Mouse (Mus musculus) ES-CJ7 (cell line): ENCODE measurements around the gene Cnga1.

Experiments used
- DNase-seq: peaks from one replicate; pipeline ENCODE4 v3.0.0; 2011; ENCODE audit warnings: low read depth, low spot score

Gene Cnga1

GRCm38 (mm10) chr5:72644175-72644574, at the start of gene Cnga1:
Gene Cnga1, minus strand, starts transcription at chr5:72644275.
- no peak for DNase-seq

- no peak for DNase-seq
Measured at GRCm38 (mm10) chr5:72690516-72690915, 46.4 kb upstream of the Cnga1 start.

- no peak for DNase-seq
Measured at GRCm38 (mm10) chr5:72689556-72689955, 45.5 kb upstream of the Cnga1 start.

- DNase-seq: no peak
Measured at GRCm38 (mm10) chr5:72681451-72681850, 37.4 kb upstream of the Cnga1 start.

GRCm38 (mm10) chr5:72674994-72675542, 31.0 kb upstream of the Cnga1 start:
- no peak for DNase-seq

- no peak for DNase-seq
Measured at GRCm38 (mm10) chr5:72671017-72671699, 27.1 kb upstream of the Cnga1 start.

GRCm38 (mm10) chr5:72668351-72668750, 24.3 kb upstream of the Cnga1 start:
- no peak for DNase-seq

GRCm38 (mm10) chr5:72666428-72666827, 22.4 kb upstream of the Cnga1 start:
- no peak for DNase-seq

GRCm38 (mm10) chr5:72665281-72665680, 21.2 kb upstream of the Cnga1 start:
- DNase-seq: peak; percentile 69

GRCm38 (mm10) chr5:72664854-72665253, 20.8 kb upstream of the Cnga1 start:
- no peak for DNase-seq

- DNase-seq: no peak
Measured at GRCm38 (mm10) chr5:72664126-72664525, 20.1 kb upstream of the Cnga1 start.

GRCm38 (mm10) chr5:72661051-72661781, 17.1 kb upstream of the Cnga1 start:
- DNase-seq: no peak

GRCm38 (mm10) chr5:72658375-72658774, 14.3 kb upstream of the Cnga1 start:
- no peak for DNase-seq

- DNase-seq: no peak
Measured at GRCm38 (mm10) chr5:72656270-72656791, 12.3 kb upstream of the Cnga1 start.

- DNase-seq: no peak
Measured at GRCm38 (mm10) chr5:72653068-72653674, 9.1 kb upstream of the Cnga1 start.

- DNase-seq: no peak
Measured at GRCm38 (mm10) chr5:72648987-72649735, 5.1 kb upstream of the Cnga1 start.

GRCm38 (mm10) chr5:72647958-72648595, 4.0 kb upstream of the Cnga1 start:
- DNase-seq: peak; percentile 74

- DNase-seq: peak; percentile 69
Measured at GRCm38 (mm10) chr5:72647418-72647907, 3.4 kb upstream of the Cnga1 start, which contains the start of gene Nipal1. Gene Nipal1, plus strand, starts transcription at chr5:72647795.

- DNase-seq: no peak
Measured at GRCm38 (mm10) chr5:72646996-72647395, 2.9 kb upstream of the Cnga1 start.

- DNase-seq: peak; percentile 53
Measured at GRCm38 (mm10) chr5:72646131-72646530, 2.1 kb upstream of the Cnga1 start.

- DNase-seq: no peak
Measured at GRCm38 (mm10) chr5:72643655-72644054, 420 bp downstream of the Cnga1 start.
